Mouse (Mus musculus): ENCODE results near the gene Slc46a1. TPM values are rescaled to one million over a fixed set of nuclear protein-coding genes. Genes with fewer than 3 reads are reported as not detected.

Gene Slc46a1
- 13.0 and 14.9 TPM in 2 replicates for polyA plus RNA-seq (2014; fragmentation: Nextera tagmentation; extraction: Ambion mirVana)

GRCm38 (mm10) chr11:78465568-78466180 is at the start of gene Slc46a1:
Gene Slc46a1 (plus strand): TSS chr11:78465697.
- DNase-seq (ENCODE audit: low spot score) (peak; percentile 93), ATAC-seq (replicated peaks; ENCODE audit: insufficient number of reproducible peaks, low FRiP score, low TSS enrichment, low read depth) (peak; percentile 94)
- H3K27ac ChIP-seq (replicated peaks; ENCODE audit: low read depth, low read length), result peak within 1 kb of the TSS; percentile 83
- 0% methylated on average over 41 of the region's 41 CpGs for WGBS
- H3K4me3 ChIP-seq (ENCODE audit: low read depth, low read length), result peak within 1 kb of the TSS; percentile 81
- no peaks in the 10 kb centered on the region for H3K4me1 ChIP-seq (ENCODE audit: control insufficient read depth, insufficient read depth, low read length)
- peak within 1 kb of the TSS; percentile 93 for H3K4me2 ChIP-seq (ENCODE audit: low read depth, low read length)
- H3K36me3 ChIP-seq (replicated peaks; ENCODE audit: control insufficient read depth, insufficient read depth, low read depth, low read length), result no peaks in the 10 kb centered on the region
- no peaks in the 10 kb centered on the region for H3K27me3 ChIP-seq (ENCODE audit: control insufficient read depth, insufficient read depth, low read length)
- H3K9ac ChIP-seq (replicated peaks; ENCODE audit: low read length), result peak within 1 kb of the TSS; percentile 93
- no peaks in the 10 kb centered on the region for H3K9me3 ChIP-seq (replicated peaks; ENCODE audit: control insufficient read depth, low read length)

DNA sequence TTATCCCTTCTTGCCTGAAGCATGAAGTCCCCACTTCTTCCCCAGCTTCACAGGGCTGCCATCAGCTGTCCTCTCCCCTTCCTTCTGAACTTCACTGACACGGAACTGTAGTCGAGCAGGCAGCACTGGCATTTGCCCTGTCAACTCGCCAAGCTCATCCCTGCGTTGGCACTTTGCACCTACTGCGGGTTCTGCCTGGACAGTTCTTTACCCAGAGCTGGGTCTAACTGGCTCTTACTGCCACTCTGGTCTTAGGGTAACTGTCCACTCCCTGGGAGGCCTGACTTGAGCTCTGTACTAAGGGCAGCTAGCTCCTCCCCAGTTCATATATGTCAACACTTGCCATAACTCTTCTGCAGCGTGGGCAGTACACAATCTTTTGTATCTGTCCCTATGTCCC is 48.6 kb upstream of the Slc46a1 start:
- ATAC-seq (replicated peaks; ENCODE audit: insufficient number of reproducible peaks, low FRiP score, low TSS enrichment, low read depth), result no peak
- 84% methylated on average over 6 of the region's 6 CpGs for WGBS

GRCm38 (mm10) chr11:78420263-78420889 is 45.1 kb upstream of the Slc46a1 start:
- WGBS, result 76% methylated on average over 12 of the region's 12 CpGs
- Histone ChIP-seq H3K4me2 (ENCODE audit: low read depth, low read length) (no peak overlapping the region), H3K9ac (replicated peaks; ENCODE audit: low read length) (no peak overlapping the region), H3K4me1 (ENCODE audit: control insufficient read depth, insufficient read depth, low read length) (no peaks in the 10 kb centered on the region), H3K4me3 (ENCODE audit: low read depth, low read length) (no peak overlapping the region), H3K27ac (replicated peaks; ENCODE audit: low read depth, low read length) (no peak overlapping the region), H3K9me3 (replicated peaks; ENCODE audit: control insufficient read depth, low read length) (no peaks in the 10 kb centered on the region), H3K36me3 (replicated peaks; ENCODE audit: control insufficient read depth, insufficient read depth, low read depth, low read length) (no peaks in the 10 kb centered on the region), H3K27me3 (ENCODE audit: control insufficient read depth, insufficient read depth, low read length) (no peaks in the 10 kb centered on the region)
- DNase-seq (ENCODE audit: low spot score), result no peak
- ATAC-seq (replicated peaks; ENCODE audit: insufficient number of reproducible peaks, low FRiP score, low TSS enrichment, low read depth), result no peak

More for the DNA sequence above, 48.6 kb upstream of the Slc46a1 start:
- no peak overlapping the region for H3K4me3 ChIP-seq (ENCODE audit: low read depth, low read length)
- no peaks in the 10 kb centered on the region for H3K36me3 ChIP-seq (replicated peaks; ENCODE audit: control insufficient read depth, insufficient read depth, low read depth, low read length)
- no peaks in the 10 kb centered on the region for H3K27me3 ChIP-seq (ENCODE audit: control insufficient read depth, insufficient read depth, low read length)
- no peak for DNase-seq (ENCODE audit: low spot score)
- H3K9ac ChIP-seq (replicated peaks; ENCODE audit: low read length), result no peak overlapping the region
- H3K9me3 ChIP-seq (replicated peaks; ENCODE audit: control insufficient read depth, low read length), result no peaks in the 10 kb centered on the region
- H3K4me1 ChIP-seq (ENCODE audit: control insufficient read depth, insufficient read depth, low read length), result no peaks in the 10 kb centered on the region
- H3K4me2 ChIP-seq (ENCODE audit: low read depth, low read length), result no peak overlapping the region
- no peak overlapping the region for H3K27ac ChIP-seq (replicated peaks; ENCODE audit: low read depth, low read length)

DNA sequence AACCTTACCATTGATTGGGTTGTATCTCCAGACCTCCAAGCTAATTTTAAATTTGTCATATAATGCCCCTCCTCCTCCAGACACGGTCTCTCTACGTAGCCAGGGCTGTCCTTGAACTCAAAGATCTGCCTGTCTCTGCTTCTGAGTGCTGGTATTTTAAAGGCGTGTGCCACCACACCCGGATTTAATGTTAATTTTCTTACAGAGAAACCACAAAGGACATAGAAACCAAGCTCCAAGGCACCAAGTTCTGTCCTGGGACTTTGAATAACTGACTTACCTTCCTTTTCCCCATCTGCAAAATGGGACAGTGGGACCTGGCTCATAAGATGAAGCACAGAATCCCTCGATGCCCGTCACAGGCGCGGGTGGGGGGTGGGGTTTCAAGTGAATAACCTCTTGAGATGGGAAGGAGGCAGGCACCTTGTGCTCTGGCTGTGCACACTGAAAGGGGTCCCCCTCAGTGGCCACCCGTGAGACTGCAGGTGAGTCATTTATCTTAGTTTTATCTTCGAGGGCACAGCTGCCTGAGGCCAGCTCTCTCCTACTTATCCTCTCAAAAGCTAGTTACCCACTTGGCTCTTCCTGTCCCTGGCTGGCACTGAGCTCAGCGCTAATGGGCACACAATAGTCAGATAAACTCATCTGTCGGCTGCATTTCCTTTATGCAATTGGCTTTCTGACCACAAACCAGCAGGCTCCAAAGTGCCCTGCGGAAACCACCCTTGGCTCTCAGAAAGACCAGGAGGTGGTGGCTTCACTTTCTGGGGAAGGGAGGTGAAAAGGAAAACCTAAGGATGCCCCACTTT is 44.1 kb upstream of the Slc46a1 start:
- Histone ChIP-seq H3K36me3 (replicated peaks; ENCODE audit: control insufficient read depth, insufficient read depth, low read depth, low read length) (no peaks in the 10 kb centered on the region), H3K4me2 (ENCODE audit: low read depth, low read length) (no peak overlapping the region), H3K27me3 (ENCODE audit: control insufficient read depth, insufficient read depth, low read length) (no peaks in the 10 kb centered on the region), H3K4me3 (ENCODE audit: low read depth, low read length) (no peak overlapping the region), H3K27ac (replicated peaks; ENCODE audit: low read depth, low read length) (no peak overlapping the region), H3K9me3 (replicated peaks; ENCODE audit: control insufficient read depth, low read length) (no peaks in the 10 kb centered on the region), H3K9ac (replicated peaks; ENCODE audit: low read length) (no peak overlapping the region), H3K4me1 (ENCODE audit: control insufficient read depth, insufficient read depth, low read length) (no peaks in the 10 kb centered on the region)
- ATAC-seq (replicated peaks; ENCODE audit: insufficient number of reproducible peaks, low FRiP score, low TSS enrichment, low read depth) (no peak), DNase-seq (ENCODE audit: low spot score) (no peak)
- WGBS, result 71% methylated on average over 13 of the region's 13 CpGs

DNA sequence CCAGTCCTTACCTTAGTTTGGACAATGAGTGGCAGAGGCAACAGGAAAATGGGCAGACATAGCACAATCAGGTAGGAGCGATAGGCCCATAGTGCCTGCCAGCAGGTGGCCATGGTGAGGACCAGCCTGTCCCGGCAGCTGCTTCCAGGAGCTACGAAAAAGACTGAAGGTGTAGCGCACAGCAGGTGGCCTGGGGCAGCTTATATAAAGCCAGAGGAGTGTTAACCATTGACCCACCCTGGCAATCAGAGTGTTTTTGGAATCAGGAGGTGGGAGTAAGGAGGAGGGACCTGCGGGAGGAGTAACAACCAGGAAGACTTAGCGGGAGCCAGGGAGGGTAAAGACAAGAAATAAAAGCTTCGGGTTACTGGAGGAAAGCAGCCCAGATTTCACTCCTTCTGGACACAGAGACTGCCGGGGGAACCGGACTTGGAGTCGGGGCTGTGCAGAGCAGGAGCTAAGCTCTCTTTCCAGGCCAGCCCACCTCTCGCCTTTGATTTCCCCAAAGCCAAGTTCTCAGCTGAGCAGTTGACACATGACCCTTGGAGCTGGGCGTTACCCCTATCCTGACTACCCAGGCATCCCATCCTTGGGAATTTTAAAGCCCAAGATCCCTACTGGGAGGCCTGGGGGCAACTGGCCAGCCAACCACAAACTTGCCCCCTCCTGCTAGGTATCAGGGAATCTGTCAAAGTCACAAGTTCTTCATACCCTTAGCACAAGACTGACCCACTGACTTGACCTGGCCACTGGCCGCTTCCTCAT is 43.3 kb upstream of the Slc46a1 start, which contains the start of gene Slc13a2:
Slc13a2 (minus strand) TSS at position 163 of the 765 bp plus-strand sequence.
- no peak for ATAC-seq (replicated peaks; ENCODE audit: insufficient number of reproducible peaks, low FRiP score, low TSS enrichment, low read depth)
- Histone ChIP-seq H3K27ac (replicated peaks; ENCODE audit: low read depth, low read length) (no peak within 1 kb of the TSS), H3K27me3 (ENCODE audit: control insufficient read depth, insufficient read depth, low read length) (no peaks in the 10 kb centered on the region), H3K4me3 (ENCODE audit: low read depth, low read length) (no peak within 1 kb of the TSS), H3K9me3 (replicated peaks; ENCODE audit: control insufficient read depth, low read length) (no peaks in the 10 kb centered on the region), H3K4me1 (ENCODE audit: control insufficient read depth, insufficient read depth, low read length) (no peaks in the 10 kb centered on the region), H3K9ac (replicated peaks; ENCODE audit: low read length) (no peak within 1 kb of the TSS), H3K4me2 (ENCODE audit: low read depth, low read length) (no peak within 1 kb of the TSS), H3K36me3 (replicated peaks; ENCODE audit: control insufficient read depth, insufficient read depth, low read depth, low read length) (no peaks in the 10 kb centered on the region)
- WGBS, result 25% methylated on average over 13 of the region's 13 CpGs
- DNase-seq (ENCODE audit: low spot score), result no peak

DNA sequence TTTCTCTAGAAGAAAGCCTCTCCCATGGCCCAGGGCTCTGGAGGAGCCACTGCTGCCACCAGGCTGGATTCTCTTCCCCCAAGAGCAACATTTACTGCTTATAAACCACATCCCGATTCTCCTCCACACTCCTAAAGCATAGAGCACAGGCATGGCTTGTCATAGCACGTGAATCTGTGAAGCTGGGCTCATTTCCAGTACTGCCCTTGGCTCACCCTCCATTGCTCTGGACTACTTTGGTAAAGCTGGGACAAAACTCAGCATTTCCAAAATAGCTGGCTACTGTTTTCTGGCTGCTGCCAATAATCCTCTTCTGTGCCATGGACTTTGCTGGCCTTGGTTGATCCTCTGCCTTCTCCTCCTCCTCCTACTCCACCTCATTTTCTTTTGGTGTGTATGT is 41.1 kb upstream of the Slc46a1 start:
- no peak overlapping the region for H3K4me3 ChIP-seq (ENCODE audit: low read depth, low read length)
- no peaks in the 10 kb centered on the region for H3K36me3 ChIP-seq (replicated peaks; ENCODE audit: control insufficient read depth, insufficient read depth, low read depth, low read length)
- no peaks in the 10 kb centered on the region for H3K27me3 ChIP-seq (ENCODE audit: control insufficient read depth, insufficient read depth, low read length)
- H3K27ac ChIP-seq (replicated peaks; ENCODE audit: low read depth, low read length), result no peak overlapping the region
- H3K9ac ChIP-seq (replicated peaks; ENCODE audit: low read length), result no peak overlapping the region
- WGBS, result 64% methylated on average over 2 of the region's 2 CpGs
- H3K9me3 ChIP-seq (replicated peaks; ENCODE audit: control insufficient read depth, low read length), result no peaks in the 10 kb centered on the region
- ATAC-seq (replicated peaks; ENCODE audit: insufficient number of reproducible peaks, low FRiP score, low TSS enrichment, low read depth) (no peak), DNase-seq (ENCODE audit: low spot score) (no peak)
- no peaks in the 10 kb centered on the region for H3K4me1 ChIP-seq (ENCODE audit: control insufficient read depth, insufficient read depth, low read length)
- no peak overlapping the region for H3K4me2 ChIP-seq (ENCODE audit: low read depth, low read length)

GRCm38 (mm10) chr11:78425572-78425971 is 39.9 kb upstream of the Slc46a1 start:
- no peaks in the 10 kb centered on the region for H3K9me3 ChIP-seq (replicated peaks; ENCODE audit: control insufficient read depth, low read length)
- no peak overlapping the region for H3K9ac ChIP-seq (replicated peaks; ENCODE audit: low read length)
- no peak overlapping the region for H3K27ac ChIP-seq (replicated peaks; ENCODE audit: low read depth, low read length)
- no peak for ATAC-seq (replicated peaks; ENCODE audit: insufficient number of reproducible peaks, low FRiP score, low TSS enrichment, low read depth)
- no peak for DNase-seq (ENCODE audit: low spot score)
- H3K4me2 ChIP-seq (ENCODE audit: low read depth, low read length), result no peak overlapping the region
- 92% methylated on average over 1 of the region's 1 CpGs for WGBS
- H3K36me3 ChIP-seq (replicated peaks; ENCODE audit: control insufficient read depth, insufficient read depth, low read depth, low read length), result no peaks in the 10 kb centered on the region
- H3K4me3 ChIP-seq (ENCODE audit: low read depth, low read length), result no peak overlapping the region
- no peaks in the 10 kb centered on the region for H3K4me1 ChIP-seq (ENCODE audit: control insufficient read depth, insufficient read depth, low read length)
- H3K27me3 ChIP-seq (ENCODE audit: control insufficient read depth, insufficient read depth, low read length), result no peaks in the 10 kb centered on the region
